Mouse (Mus musculus): ENCODE data around the gene Ttll12. TPM values are rescaled to one million over a fixed set of nuclear protein-coding genes. Genes with fewer than 3 reads are reported as not detected.

The Ttll12 gene
- total RNA-seq (2021) = 1 to 10 TPM; 3.6 to 4.0 TPM
- long read RNA-seq, experiment 1, transcript Ttll12-201 (14 exons, 3,774 nt) = major isoform, 10 of 13 reads
- long read RNA-seq, experiment 1, partial matches to known transcripts = 3 of 13 reads
- long read RNA-seq, experiment 1, other reads (novel, unspliced or antisense) = 0 of 13 reads
- long read RNA-seq, experiment 2, partial matches to known transcripts = 0 of 5 reads
- long read RNA-seq, experiment 2, other reads (novel, unspliced or antisense) = 1 of 5 reads

DNA sequence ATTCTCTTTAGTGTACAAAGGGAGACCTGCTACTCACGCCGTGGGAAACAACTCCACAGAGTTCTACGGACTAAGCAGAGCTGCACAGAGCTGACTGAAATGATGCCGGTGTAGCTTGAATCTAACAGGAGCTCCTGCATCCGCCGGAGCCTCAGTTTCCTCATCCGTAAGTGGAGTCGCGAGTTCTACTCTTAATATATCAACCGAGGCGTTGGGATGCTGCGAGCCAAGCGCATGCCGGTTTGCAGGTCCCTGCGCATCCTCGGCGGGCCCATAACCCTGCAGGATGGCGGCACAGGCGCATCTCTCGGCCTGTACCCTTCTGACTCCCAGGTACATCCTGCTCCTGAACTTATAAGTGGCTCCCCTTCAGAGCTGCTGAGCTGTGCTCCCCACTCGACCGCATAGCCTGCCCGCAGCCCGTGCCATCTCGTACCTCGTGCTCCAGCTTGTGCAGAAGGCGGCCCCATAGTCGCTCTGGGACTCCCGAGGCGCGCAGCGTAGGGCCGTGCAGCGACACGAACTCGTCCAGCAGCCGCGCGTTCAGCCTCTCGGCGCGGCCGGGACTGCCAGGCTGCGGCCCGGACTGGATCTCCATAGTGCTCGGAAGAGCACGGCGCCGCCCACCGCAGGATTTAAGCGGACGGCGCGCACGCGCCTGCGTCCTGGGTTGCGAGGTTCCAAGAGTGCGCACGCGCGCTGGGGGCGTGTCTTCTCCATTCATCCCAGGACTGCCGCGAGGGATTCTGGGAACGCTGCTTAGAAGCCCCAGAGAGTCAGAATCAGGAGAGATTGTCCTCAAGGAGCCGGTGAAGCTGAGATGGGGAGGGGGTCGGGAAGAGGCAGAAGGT is at the start of gene Ttll12:
Gene Ttll12, minus strand, starts transcription at position 645 of the 851 bp plus-strand sequence.
- peak; percentile 92 for DNase-seq (ENCODE audit: low spot score)

DNA sequence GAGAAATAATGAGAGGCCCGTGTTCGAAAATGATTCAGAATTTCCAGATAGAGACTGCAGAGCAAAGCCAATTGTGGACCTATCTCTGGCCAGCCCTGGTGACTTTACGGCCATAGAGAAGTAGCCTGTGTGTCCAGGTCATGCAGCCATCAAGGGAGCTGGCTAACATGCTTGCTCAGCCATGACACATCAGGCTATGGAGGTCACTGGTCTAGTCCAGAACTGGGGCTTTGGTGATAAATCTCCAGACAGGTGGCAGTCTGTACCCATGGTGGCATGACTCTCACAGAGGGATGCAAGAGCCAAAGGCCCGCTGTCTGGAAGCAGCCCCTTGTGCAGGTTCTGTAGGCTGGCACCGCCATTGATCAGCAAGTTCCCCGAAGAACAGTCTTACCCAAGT is 47.6 kb upstream of the Ttll12 start:
- DNase-seq (ENCODE audit: low spot score) = no peak

DNA sequence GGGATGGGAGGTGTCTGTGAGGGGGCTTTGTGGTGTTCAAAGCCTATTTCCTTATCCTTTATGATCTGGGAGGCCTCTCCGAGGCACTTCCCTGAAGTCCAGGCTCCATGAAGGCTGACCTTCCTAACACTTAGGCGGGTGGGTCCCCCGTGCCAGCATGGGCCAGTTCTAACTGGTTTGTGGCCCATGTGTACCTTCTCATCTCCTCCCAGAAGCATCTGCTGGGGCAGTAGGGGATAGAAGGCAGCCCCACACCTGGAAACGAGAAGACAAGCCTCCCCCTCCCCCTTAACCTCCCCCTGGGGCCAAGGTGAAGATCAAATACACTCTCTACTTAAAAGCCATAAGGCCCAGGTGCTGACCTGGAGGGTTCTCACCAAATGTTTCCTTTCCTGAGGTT is 45.3 kb upstream of the Ttll12 start:
- DNase-seq (ENCODE audit: low spot score) = no peak

DNA sequence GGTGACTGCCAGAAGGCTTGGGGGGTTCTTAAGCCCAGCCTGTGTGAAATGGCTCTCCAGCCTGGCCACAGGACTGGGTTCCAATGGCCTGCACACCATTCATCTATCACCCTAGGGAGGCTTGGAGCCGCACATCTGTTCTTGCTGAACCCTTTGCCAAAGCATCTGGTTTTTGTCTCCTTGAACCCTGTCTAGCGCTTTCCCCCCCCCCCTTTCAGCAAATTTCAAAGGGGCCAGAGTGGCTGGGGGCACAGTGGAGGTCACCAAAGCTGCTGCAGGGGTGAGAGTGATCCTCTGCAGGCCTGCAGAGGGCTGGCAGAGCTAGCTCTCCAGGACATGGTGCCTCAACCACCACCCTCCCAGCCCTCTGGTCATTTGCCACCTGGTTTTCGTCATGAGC is 44.2 kb upstream of the Ttll12 start:
- DNase-seq (ENCODE audit: low spot score) = peak; percentile 9

DNA sequence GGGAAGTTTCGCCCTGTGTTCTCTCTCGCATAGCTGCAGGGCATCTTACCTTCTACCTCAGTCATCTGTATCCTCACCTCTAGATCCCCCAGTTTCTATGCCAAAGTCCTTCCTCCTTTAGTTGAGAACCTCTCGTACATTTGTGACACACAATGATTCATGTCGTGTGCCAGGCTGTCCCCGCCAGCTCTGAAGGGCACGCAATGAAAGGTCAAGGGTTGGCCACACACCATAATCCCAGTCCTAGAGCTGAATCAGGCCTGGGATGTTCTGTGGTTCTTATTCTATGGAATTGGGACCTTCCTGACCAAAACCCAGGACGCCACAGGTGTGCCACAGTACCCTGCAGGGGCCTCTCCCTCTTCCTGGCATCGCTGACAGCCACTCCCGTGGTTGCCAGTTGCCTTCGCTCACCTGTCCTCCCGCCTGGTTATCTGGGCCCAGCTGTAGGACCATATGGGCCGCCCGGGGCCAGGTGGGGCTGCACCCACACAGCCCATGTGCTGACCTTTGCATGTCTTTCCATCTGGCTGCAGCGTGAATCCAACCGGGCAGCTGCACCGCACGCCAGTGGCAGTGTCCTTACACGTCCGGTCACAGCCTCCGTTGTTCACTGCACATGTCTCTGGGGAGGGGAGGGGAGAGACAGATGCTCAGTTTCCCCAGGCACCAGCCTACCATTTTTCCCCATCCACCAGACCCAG is 43.4 kb upstream of the Ttll12 start:
- DNase-seq (ENCODE audit: low spot score) = no peak

DNA sequence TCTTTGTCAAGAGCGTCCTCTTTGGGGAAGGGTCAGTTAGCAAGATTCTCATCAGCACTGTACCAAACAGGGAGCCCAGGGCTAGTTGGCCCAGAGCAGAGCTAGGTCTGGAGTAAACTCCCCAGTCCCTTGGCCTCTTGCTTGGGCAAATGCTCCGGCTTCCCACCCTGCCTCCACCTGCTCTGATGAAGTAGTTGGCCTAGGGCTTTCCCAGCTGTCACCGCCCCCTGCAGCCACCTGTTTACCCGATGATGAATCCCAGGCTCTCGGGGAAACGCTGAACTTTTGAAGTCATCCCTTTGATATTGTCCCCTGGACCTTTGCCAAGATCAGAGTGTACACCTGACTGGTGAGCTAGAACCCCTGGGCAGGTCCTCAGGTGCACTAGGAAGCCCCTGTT is 41.8 kb upstream of the Ttll12 start:
- no peak for DNase-seq (ENCODE audit: low spot score)

- no peak for DNase-seq (ENCODE audit: low spot score)
These were observed 40.3 kb upstream of the Ttll12 start for GRCm38 (mm10) chr15:83635251-83635650.

DNA sequence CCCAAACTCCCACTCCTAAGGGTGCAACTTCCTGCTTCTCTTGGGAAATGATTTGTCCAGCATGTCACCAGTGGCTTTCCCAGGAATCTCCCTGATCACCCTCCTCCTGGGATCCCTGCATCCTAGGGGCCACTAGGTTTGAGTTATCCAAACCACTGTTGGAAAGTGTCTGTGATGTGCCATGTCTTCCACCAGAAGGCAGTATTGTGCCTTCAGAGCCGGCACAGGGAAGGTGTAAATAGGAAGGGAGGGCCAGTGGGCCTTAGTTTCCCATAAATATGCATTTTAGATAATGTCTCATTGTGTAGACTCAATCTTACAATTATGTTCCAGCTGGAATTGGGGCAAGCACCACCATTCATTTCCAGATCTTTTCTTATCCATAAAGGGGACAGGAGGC is 39.1 kb upstream of the Ttll12 start:
- no peak for DNase-seq (ENCODE audit: low spot score)

DNA sequence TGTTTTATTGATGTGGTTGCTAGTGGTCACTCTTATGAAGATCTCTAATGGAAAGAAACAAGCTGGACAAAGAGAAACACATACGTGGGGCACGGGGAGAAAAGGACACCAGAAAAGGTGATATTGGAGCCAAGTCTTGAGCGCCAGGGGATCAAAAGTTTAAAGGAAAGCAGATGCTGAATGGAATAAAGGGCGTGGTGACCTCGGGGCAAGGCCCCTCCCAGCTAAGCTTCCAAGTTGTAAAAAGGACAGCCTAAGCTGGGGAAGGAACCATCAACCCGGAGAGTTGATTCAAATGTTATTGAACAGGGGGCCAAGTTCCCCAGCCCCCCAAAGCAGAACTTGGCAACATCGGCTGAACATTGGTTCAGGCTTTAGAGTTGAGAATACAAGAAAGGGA is 36.1 kb upstream of the Ttll12 start:
- DNase-seq (ENCODE audit: low spot score) = no peak

DNA sequence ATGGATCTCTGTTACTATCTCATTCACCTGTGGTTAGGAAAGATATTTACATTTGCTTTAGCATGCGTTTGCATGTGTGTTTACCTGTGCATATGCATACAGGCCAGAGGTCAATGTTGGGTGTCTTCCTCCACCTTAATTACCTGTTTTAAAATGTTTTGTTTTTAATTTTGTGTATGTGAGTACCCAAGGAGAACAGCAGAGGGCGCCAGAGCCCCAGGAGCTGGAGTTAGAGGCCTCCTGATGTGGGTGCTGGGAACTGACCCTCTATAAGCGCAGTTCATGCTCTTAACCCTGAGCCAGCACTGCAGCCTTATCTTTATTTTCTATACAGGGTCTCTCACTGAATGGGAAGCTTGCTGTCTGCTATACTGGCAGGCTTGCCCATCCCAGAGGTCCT is 34.8 kb upstream of the Ttll12 start:
- DNase-seq (ENCODE audit: low spot score) = no peak

DNA sequence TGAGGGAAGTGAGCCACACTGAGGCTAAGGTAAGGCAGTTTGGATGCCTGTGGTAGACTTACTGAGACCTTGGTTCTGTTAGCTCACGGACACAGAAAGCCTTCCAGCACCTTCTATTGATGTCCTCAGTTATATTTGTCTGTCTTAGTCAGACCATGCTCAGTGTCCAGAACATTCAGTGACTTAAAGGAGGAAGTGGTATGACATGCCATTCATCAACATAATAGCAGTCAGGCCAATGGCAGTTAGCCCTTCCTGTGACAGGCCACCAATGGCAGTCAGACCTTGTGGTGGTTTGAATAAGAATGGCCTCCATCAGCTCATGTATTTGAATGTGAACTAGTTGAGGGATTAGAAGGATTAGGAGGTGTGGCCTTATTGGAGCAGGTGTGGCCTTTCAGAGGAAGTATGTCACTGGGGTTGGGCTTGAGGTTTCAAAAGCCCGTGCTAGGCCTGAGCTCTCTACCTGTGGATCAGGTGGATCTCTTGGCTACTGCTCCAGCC is 31.2 kb upstream of the Ttll12 start:
- DNase-seq (ENCODE audit: low spot score) = no peak

- DNase-seq (ENCODE audit: low spot score) = no peak
These were observed 20.3 kb upstream of the Ttll12 start for GRCm38 (mm10) chr15:83615245-83615644.

GRCm38 (mm10) chr15:83607115-83607802 is 12.3 kb upstream of the Ttll12 start:
- DNase-seq (ENCODE audit: low spot score) = peak; percentile 77

GRCm38 (mm10) chr15:83606700-83607099 is 11.7 kb upstream of the Ttll12 start:
- DNase-seq (ENCODE audit: low spot score) = no peak

DNA sequence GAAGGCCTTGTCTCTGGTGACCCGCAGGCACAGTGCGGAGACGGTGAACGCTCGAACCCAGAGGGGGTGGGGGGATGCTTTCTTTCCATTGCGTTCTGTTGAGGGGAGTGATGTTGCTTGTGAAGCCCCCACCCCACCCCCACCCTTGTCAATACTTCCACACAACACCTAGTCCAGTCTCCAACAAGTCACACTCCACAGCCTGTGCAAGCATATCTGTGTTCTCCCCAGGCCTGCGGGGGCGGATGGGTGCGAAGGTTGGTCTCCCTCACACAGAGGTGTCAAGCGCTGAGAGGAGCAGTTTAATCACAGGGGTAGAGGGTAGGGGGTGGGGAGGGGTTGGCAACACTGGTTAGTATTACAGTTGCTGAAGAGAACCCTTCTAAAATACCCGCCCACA is 11.3 kb upstream of the Ttll12 start:
- DNase-seq (ENCODE audit: low spot score) = no peak

DNA sequence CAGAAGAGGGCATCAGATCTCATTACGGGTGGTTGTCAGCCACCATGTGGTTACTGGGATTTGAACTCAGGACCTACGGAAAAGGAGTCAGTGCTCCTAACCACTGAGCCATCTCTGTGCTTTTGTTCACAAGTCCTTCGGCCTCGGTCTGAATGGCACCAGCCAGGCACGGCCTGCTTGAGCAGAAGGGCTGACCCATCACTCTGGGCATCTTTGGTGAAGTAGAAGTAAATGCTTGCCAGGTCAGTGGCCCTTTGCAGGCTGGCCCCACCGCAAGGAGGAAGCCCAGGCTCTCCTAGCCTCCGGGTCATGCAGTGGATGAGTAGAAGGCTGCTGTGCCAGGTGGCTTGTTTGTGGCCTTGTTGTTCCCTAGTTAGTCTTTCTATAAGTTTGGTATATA is 8.5 kb upstream of the Ttll12 start:
- no peak for DNase-seq (ENCODE audit: low spot score)

DNA sequence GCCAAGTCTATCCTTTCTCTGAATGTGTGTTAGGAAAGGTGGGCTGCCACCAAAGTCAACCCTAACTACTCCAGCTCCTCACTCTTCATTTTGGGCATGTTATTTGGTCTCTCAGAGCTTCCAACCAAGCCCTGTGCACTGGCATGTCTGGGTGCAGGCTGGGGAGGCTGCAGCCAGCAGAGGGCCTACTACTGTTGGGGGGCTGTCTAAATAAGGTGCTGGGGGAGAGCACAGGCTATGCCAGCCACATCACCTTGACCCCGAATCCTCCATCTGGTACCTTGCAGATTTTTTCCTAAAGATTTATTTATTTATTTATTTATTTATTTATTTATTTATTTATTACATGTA is 8.1 kb upstream of the Ttll12 start:
- no peak for DNase-seq (ENCODE audit: low spot score)

DNA sequence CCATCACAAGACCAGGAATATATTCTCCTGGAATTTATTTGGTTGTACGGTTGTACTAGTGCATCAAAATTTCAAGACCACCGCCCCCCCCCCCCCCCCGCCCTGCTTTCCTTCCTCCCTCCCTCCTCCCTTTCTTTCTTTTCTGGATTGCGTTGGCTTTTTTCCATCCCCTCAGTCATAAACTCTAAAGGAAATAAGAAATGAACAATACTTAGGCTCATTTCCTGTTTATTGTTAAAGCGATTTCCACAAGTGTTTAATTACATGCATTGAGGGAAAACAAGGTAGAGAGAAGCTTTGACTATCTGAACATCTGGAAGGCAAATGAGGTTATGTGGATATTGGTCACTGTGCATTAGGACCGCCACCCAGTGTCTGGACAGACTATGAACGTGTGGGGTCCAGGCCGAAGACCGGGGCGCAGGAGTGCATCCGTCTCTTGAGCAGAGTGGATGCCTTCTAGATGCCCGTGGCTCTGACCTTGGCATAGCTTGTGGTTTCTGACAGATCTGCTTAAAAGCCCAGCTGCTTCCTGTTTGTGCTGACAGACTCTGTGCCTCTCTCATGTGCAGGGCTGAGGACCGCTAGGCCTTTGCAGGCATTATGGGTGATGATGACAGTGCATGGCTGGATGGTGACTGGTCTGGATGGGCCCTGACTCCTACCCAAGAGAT is 7.6 kb upstream of the Ttll12 start:
- no peak for DNase-seq (ENCODE audit: low spot score)

DNA sequence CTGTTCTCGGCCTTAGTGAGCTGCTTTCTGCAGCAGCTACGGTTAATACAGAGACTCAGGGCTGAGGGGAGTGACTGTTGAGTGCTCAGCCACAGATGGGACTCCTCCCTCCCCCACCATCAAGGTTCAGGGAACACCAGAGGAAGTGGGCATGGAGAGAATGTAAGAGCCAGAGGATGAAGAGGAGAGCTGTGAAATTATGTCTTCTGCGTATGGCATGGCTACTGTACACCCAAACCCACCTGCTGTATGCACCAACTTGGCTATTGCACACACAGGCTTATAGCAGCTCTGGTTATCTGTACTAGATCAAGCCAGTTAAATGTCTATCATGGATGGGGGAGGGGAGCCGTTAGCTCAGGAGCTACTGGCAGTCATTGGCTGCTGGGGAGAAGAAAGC is 6.2 kb upstream of the Ttll12 start:
- DNase-seq (ENCODE audit: low spot score) = no peak

DNA sequence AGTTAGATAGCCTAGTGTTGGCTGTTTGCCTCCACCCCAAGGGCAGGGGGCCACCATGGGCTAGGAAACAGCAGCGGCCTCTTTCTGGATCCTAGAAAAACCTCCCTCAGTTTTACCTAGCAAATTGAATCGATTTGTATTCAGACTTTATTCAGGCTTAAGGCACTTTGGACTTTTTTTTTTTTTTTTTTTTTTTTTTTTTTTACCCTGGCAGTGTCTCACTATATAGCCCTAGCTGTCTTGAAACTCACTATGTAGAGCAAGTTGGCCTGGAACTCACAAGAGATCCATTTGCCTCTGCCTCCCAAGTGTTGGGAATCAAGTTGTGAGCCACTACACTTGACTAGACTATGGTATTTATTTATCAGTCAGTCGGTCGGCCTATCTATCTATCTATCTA is 1.9 kb upstream of the Ttll12 start:
- DNase-seq (ENCODE audit: low spot score) = no peak

- no peak for DNase-seq (ENCODE audit: low spot score)
These were observed 381 bp upstream of the Ttll12 start for GRCm38 (mm10) chr15:83595364-83595711.
